Mouse (Mus musculus) naive thymus-derived CD4-positive, alpha-beta T cell, adult 2 months (primary cell): Measurements from ENCODE around the gene Olfr16.

Experiments
- DNase-seq: peaks from one replicate; pipeline ENCODE4 v3.0.0-alpha.2; 2011; ENCODE audit warnings: low read depth

Olfr16 gene

DNA sequence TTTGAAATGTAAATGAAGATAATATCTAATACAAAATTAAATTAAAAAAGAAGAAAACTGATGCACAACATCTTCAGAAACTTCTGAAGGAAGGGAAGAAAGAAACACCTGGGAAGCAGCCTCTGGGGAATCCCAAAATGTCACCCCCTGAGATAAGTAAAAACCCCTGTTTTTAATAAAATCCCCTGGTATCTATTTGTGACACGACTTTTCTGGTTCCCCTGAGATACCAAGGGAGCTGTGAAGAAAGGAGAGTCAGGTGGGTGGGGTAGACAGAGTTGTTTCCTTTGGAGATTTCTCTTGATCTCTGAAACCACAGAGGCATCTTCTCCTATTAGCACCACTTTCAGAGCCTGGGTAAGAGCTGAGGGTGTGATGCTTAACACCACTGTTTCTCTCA, at the start of gene Olfr16:
TSS of gene Olfr16 (plus strand) at position 250 of the 400 bp plus-strand sequence.
- DNase-seq, result no peak

DNA sequence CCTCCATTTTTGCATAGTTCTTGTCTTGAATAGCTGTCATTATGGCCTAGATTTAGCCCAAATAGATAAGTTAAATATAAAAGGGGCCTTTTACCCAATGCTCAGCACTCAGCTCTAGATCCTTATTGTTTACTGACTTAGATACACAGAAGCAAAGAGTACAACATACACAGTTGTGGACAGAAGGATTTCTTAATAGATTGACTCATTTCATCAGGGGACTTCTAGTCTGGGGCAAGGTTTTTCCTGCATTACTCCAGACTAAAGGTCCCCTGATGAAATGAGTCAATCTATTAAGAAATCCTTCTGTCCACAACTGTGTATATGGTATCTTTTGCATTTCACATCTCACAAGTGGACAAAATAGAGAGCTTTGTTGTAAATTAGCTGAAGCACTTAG, 46.9 kb upstream of the Olfr16 start:
- DNase-seq, result no peak

DNA sequence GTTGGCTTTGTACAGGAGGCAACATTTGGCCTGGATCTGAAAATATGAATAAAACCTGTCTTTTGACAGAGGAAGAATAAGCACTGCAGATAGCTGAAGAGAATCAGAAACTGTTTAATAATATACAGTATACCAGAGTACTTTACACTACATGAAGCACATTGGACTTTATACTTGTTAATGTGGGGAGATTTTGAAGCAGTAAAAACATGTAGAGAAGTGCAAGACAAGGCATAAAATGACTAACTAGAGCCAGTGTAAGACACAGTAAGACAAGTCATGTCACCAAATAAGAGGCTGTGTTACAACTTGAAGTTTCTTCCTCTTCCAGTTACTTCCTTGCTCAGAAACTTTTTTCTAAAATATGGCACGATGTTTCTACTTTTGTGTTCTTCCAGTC, 33.1 kb upstream of the Olfr16 start:
- DNase-seq, result no peak

DNA sequence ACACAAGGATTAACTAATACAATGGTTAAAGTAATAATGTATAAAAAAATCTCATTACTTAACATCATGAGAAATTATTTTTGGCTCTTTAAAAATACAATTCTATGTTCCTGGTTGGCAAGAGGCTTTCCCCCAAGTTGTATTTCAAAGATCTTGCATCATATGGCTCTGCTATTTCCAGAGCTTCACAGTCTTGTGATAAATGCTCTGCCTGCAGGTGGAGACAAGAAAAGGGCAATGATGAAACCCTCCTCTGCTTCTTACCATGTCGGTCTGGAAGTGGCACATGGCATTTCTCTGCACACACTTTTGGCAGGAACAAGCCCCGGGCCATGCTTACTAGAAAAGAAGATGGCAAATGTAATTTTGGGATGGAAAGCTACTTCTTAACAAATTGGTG, 31.8 kb upstream of the Olfr16 start:
- no peak for DNase-seq

DNA sequence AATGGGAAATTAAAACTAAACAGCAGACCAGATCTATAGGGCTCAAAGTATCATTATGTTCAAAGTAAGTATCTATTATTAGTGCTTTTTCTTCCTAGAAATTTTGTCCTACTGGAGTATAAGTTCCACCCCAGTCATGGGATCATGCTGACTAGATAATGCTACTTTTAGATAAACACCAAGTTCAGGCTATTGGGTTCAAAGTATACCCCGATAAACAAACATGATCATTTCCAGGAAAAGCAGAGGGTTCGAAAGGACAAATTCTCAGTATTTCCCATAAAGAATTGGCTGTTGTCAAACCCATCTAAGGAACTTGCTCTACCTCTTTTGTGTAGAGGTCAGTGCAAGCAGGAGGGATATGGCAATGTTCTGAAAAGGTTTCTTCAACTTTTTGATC, 18.0 kb upstream of the Olfr16 start:
- DNase-seq, result no peak

DNA sequence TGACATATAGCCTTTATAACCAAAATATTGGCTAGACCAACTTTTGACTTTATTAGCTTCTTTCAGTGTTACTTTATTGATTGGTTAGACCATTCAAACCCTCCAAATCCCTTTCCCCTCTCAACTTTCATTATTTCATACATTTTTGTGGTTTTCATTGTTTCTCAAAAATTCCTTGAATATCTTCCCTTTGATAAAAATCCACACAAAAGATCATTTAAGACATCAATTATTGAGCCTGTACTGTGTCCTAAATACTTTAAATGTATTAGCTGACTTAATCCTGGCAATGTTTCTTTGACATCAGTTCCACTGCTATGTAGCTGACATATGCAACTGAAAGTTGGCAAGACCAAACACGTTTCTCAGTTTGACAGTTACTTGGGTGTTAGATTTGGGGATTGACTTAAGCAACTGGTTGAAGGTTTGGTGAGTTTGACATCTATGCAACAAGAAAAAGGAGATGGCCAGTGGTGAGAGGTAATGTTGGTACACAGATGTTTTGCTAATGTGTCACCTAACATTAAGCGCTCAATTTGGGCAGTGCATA, 1.0 kb downstream of the Olfr16 start:
- no peak for DNase-seq

DNA sequence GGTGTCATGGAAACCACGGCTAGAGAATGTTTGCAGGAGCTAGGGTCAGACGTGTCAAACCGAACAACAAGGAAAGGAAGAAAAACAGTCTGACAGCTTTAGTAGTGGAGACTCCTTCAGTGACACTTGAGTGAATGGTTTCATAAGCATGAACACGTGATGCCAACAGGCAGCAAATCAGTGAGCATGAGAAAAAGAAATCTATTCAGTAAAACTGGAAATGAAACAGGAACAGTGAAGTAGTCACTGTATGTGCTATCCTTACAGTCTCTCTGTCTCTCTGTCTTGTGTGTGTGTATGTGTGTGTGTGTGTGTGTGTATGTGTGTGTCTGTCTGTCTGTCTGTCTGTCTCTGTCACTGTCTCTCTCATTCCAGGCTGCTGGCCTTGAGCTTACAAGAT, 5.2 kb downstream of the Olfr16 start:
- no peak for DNase-seq

DNA sequence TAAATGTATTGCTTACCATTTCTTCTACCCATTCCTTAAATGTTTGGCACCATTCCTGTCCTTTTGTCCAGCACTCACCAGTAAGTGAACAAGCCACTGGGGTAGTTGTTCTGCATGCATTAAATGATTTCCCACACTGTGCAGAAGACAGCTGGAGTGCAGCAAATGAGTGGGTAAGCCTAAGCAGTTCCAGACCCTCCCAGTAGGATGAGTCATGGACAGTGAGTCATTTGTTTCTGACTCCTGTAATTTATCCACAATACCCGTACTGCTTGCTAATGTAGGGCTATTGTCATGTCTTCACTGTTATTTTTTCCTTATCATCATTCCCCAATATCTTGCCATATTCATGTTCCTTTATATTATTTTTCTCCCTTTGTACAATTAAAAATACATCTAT, 10.2 kb downstream of the Olfr16 start:
- DNase-seq, result no peak

DNA sequence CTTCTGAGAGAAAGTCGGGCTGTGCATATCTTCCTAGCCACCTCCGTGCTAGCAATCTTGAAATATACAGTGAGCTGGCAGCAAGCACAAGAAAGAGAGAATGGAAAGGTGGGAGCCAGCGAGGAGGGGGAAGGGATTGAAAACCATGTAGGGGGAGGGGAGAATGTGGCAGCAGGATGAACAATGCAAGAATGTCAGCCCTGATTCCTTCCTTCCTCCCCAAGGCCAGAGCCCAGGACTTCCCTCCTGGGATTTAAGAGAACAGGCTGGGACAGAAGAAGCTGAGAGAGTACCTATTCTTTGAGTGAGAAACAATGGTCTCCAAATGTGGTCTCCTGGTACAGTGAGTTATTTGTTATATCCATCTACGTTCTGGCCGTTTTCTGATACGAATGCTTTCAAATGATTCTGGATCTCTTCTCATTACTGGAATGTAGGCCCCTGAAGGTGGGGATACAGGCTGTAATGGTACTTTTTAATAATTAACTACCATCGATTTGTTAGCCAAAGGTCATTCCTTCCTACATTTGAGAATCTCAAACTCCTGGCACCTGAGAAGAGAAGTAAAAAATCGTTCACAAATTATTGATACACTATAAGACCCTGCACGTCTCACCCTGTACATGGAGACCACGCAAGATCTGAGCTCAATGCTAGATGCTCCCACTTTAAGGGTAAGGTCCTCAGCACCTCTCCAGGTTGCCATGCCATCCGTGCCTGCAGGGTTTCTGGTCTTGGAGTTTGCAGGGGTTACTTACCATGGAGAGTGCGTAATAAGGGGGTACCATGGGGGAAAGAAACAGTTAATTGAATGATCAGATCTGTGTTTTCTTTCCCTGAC, 39.8 kb downstream of the Olfr16 start:
- DNase-seq, result no peak

DNA sequence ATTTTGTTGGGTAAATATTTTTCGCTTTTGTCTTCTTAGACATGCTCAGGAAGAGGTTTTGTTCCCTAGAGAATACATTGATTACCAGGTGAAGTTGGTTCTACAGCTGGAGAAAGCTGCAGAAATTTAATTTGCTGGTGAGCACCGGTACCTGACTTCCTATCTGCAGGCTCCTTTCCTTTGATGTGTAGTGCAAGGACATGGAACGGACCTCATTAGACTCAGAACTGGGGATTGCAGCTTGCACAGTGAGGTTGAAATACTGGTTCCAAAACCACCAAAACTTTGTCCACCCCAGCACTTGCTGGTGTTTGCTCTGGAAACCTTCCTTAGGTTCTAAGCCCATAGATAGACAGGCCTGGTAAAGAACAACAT, 40.4 kb downstream of the Olfr16 start:
- no peak for DNase-seq
